Mouse (Mus musculus) hematopoietic stem cell, adult 5-6 weeks (primary cell): ENCODE results near the gene Psg23. TPM values are rescaled to one million over a fixed set of nuclear protein-coding genes. Genes with fewer than 3 reads are reported as not detected.
"Not testable (repeated sequence)": the region's sequence is repeated elsewhere in the genome, so short reads cannot be mapped to it uniquely, and the experiment has no call there.

Experiments
- ATAC-seq, 2 experiments: fragments of 125-278 bp in 1 of 2; replicated peaks in 1 of 2; 2 replicates each; pipeline ENCODE4 v1.8.0; 2016 to 2017; ENCODE audit warnings: inconsistent platforms in 2 of 2, mild to moderate bottlenecking in 2 of 2, moderate number of reproducible peaks in 2 of 2, low read depth in 1 of 2, moderate TSS enrichment in 1 of 2; ENCODE audit not compliant: low FRiP score in 2 of 2, poor library complexity in 2 of 2, severe bottlenecking in 2 of 2, insufficient read depth in 1 of 2, low TSS enrichment in 1 of 2
- total RNA-seq: library from RNA; stranded (forward); fragments of 172-1452, 232-1000 nt; gene quantifications from 2 replicates; pipeline ENCODE4 v1.2.3, GENCODE M21; 2017

Psg23 gene
- total RNA-seq = not detected in 2 replicates

DNA sequence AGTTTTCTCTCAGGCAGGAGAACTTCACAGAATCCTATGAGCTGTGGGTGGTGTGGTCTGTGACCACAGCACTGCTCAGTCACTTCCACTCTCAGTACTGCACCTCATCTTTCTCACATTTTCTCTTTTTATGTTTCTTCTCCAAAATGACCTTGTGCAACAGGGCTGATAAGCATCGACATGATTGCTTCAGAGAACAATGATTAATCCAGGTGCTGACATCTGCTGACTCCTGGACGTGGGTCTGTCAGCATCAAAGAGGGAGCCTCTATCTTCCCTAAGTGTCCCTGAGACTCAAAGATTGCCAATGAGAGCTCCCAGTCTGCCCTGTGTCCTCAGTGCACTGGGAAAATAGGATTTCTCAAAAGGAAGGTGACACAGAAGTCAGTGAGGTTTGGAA lies at the start of gene Psg23:
TSS of gene Psg23 (minus strand) at position 101 of the 400 bp plus-strand sequence.
- ATAC-seq = not testable (repeated sequence)

DNA sequence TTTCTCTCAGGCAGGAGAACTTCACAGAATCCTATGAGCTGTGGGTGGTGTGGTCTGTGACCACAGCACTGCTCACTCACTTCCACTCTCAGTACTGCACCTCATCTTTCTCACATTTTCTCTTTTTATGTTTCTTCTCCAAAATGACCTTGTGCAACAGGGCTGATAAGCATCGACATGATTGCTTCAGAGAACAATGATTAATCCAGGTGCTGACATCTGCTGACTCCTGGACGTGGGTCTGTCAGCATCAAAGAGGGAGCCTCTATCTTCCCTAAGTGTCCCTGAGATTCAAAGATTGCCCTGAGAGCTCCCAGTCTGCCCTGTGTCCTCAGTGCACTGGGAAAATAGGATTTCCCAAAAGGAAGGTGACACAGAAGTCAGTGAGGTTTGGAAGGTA lies 40.3 kb upstream of the Psg23 start, which contains the start of gene Psg21:
TSS of gene Psg21 (minus strand) at position 101 of the 400 bp plus-strand sequence.
- not testable (repeated sequence) for ATAC-seq

DNA sequence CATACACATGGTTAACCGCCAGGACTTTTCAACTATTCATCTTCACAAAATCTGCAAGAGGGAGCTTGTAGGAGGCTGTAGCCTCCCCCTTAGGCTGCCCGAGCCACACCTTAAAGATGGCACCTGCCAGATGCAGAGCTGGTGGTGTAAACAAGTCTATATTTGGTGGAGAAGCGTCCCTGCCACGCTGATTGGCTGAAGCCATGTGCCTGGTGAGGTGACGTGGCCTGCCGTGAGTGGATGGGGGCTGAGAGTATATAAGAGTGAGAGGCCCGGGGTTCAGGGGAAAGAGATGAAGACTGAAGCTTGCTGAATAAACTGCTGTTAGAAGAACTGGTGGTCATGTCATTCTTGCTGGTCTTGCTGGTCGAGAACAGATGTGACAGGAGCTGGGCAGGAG lies 10.6 kb upstream of the Psg23 start:
- not testable (repeated sequence) for ATAC-seq

- ATAC-seq = no peak
Observed at GRCm38 (mm10) chr7:18567205-18567604, 49.1 kb downstream of the Psg23 start, which contains the start of gene Psg27. Gene Psg27 (minus strand): TSS chr7:18567305.

GRCm38 (mm10) chr7:18559850-18560249 lies 56.5 kb downstream of the Psg23 start:
- no peak for ATAC-seq

Other genes starting within 250 kb of the Psg23 start
- not detected in 2 replicates for gene Psg28, start 184.5 kb downstream of the Psg23 start, total RNA-seq
- gene Psg26, start 132.3 kb downstream of the Psg23 start, total RNA-seq = not detected in 2 replicates
- not detected in 2 replicates for gene Psg25, start 84.2 kb downstream of the Psg23 start, total RNA-seq
- gene Psg27, start 49.2 kb downstream of the Psg23 start, total RNA-seq = not detected in 2 replicates
- not detected in 2 replicates for gene Psg21, start 40.2 kb upstream of the Psg23 start, total RNA-seq
- gene Psg20, start 69.7 kb upstream of the Psg23 start, total RNA-seq = not detected in 2 replicates
- gene Psg22, start 101.6 kb upstream of the Psg23 start, total RNA-seq = not detected in 2 replicates
- not detected in 2 replicates for gene Psg19, start 182.0 kb upstream of the Psg23 start, total RNA-seq
- gene Psg17, start 205.1 kb upstream of the Psg23 start, total RNA-seq = not detected in 2 replicates
- gene Mill2, start 223.5 kb upstream of the Psg23 start, total RNA-seq = 3.1 and 4.6 TPM in 2 replicates